Mouse (Mus musculus): ENCODE measurements around the gene Unc119b. TPM values are rescaled to one million over a fixed set of nuclear protein-coding genes. Genes with fewer than 3 reads are reported as not detected.
"Not testable (repeated sequence)": the region's sequence is repeated elsewhere in the genome, so short reads cannot be mapped to it uniquely, and the experiment has no call there.

Unc119b gene
- total RNA-seq, 2 experiments from 2014 or later: 25.2 to 31.0 TPM

DNA sequence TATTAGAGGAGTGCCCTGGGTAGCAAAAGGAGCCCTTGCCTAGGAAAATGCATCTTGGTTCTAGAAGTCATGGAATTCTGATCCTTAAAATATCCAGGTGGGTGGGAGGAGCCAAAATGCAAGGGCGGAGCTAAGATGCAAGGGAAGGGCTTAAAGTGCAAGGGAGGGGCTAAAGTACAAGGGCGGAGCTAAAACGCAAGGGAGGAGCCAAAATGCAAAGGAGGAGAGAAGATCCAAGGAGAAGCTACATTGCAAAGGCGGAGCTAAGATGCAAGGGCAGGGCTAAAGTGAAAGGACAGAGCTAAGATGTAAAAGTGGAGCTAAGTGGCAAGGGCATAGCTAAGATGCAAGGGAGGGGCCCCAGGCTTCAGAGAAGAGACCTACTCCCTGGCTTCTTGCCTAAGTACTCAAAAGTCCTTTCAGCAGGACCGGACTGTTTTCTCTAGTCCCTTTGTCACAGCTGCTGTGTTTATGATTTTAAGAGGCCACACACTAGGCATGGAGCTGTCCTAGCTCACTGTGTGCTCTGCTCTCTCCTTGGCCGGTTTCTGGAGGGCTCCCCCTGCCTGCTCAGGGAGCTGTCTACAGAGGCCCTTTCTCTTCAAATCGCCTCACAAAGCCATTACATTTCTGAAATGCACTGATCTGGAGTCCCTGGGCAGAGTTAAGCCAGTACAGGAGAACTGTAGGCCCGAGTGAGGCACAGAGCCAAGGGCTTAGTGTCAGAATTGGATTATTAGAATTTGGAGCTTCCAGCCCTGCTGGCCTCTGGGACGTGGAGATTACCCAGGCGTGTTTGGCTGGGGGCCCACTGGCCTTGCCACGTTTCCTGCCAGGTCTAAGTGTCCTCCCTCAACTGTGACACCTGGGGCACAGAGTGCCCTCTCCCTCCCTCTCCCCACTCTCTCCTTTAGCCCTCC, 31.4 kb upstream of the Unc119b start:
- no peak for DNase-seq (ENCODE audit: extremely low spot score in 1 of 2, low spot score in 2 of 2)
- Histone ChIP-seq H3K4me3 (no peak overlapping the region), H3K27ac (no peak overlapping the region)
- intact Hi-C loops (cut with DNase I): no loop called here
- TF ChIP-seq CTCF (IDR thresholded peaks at IDR 0.05): no peak; the same call in none of the 2 replicates

GRCm38 (mm10) chr5:115165351-115165750, 30.6 kb upstream of the Unc119b start:
- Histone ChIP-seq H3K4me3 (no peak overlapping the region), H3K27ac (no peak overlapping the region)
- DNase-seq (ENCODE audit: extremely low spot score in 1 of 2, low spot score in 2 of 2): no peak
- peak; percentile 59 for TF ChIP-seq CTCF (IDR thresholded peaks at IDR 0.05)
- intact Hi-C loops (cut with DNase I): no loop called here

DNA sequence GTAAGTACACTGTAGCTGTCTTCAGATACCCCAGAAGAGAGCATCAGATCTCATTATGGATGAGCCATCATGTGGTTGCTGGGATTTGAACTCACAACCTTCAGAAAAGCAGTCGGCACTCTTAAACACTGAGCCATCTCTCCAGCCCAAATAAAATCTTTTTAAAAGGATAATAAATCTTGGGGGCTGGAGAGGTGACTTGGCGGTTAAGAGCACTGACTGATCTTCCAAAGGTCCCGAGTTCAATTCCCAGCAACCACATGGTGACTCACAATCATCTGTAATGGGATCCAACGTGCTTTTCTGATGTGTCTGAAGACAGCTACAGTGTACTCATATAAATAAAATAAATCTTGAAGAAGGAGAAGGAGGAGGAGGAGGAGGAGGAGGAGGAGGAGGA, 29.7 kb upstream of the Unc119b start:
- H3K4me3 ChIP-seq; DNase-seq (ENCODE audit: extremely low spot score in 1 of 2, low spot score in 2 of 2); H3K27ac ChIP-seq: not testable (repeated sequence)
- intact Hi-C loops (cut with DNase I): loop anchor here (5.0 kb wide), 1 partner anchor 187 kb away; no protein-coding TSS in a partner anchor

DNA sequence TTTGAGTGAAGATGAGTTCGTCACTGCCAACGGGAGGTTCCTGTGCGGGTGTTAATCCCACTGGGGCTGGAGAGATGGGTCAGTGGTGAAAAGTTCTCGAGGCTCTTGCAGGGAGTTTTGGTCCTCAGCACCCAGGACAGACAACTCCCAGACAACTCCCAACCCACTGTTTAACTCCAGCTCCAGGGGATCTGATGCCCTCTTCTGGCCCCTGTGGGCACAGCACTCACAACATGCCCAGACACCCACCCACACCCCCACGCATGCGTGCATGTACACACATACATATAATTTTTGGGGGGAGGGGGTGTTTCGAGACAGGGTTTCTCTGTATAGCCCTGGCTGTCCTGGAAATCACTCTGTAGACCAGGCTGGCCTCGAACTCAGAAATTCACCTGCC, 28.8 kb upstream of the Unc119b start:
- peak; percentile 63 for TF ChIP-seq CTCF (IDR thresholded peaks at IDR 0.05)
- no peak overlapping the region for H3K4me3 ChIP-seq
- no peak overlapping the region for H3K27ac ChIP-seq
- intact Hi-C loops (cut with DNase I): loop anchor here (5.0 kb wide), 1 partner anchor 186 kb away; no protein-coding TSS in a partner anchor
- peak; percentile 53 to 58 for DNase-seq (ENCODE audit: extremely low spot score in 1 of 2, low spot score in 2 of 2)

- H3K4me3 ChIP-seq; DNase-seq (ENCODE audit: extremely low spot score in 1 of 2, low spot score in 2 of 2); H3K27ac ChIP-seq: not testable (repeated sequence)
- intact Hi-C loops (cut with DNase I): loop anchor here (5.0 kb wide), 1 partner anchor 185 kb away; no protein-coding TSS in a partner anchor
Observed at GRCm38 (mm10) chr5:115161940-115162279, 27.1 kb upstream of the Unc119b start.

DNA sequence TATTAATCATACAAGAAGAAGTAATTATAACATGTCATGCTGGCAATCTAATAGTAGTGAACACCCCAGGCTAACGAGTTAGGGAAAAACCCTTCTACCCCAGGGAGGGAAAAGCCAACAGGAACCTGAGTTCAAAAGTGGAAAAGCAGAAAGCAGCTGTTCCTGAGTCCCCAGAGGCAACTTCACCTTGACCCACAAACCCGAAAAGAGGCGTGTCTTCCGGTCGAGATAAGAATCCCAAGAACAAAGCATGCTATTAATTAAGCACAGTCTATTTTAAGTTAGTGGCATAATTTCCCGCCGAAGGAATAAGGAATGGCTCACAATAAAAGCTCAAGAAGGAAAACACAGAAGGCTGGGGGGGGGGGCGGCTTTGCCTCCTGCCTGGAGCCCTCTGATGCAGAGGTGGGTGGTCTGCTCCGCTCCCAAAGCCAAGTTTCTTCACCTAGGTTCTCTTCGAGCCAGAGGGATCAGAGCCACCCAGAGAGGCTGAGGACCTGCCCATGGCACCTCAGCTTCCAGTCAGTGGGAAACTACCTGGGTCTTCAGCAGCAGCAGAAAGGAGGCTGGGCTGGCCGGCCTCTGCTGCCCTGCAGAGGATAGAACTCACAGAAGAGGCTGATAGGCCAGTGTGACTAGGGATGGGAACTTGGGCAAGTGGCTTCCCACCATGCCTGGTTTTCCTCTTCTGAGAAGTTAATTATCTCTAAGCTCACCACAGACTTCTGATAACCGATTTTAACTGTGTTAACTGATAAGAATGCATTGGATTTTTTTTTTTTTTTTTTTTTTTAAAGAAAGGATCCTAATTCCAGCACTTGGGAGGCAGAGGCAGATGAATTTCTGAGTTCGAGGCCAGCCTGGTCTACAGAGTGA, 26.5 kb upstream of the Unc119b start:
- intact Hi-C loops (cut with DNase I): loop anchor here (5.0 kb wide), 1 partner anchor 184 kb away; no protein-coding TSS in a partner anchor
- Histone ChIP-seq H3K27ac (peak overlapping the region; percentile 57), H3K4me3 (no peak overlapping the region)
- no peak for DNase-seq (ENCODE audit: extremely low spot score in 1 of 2, low spot score in 2 of 2)
- TF ChIP-seq CTCF (IDR thresholded peaks at IDR 0.05): no peak

GRCm38 (mm10) chr5:115160655-115161054, 25.9 kb upstream of the Unc119b start:
- intact Hi-C loops (cut with DNase I): loop anchor here (5.0 kb wide), 1 partner anchor 183 kb away; no protein-coding TSS in a partner anchor
- Histone ChIP-seq H3K4me3 (no peak overlapping the region), H3K27ac (peak overlapping the region; percentile 57)
- no peak for DNase-seq (ENCODE audit: extremely low spot score in 1 of 2, low spot score in 2 of 2)
- no peak for TF ChIP-seq CTCF (IDR thresholded peaks at IDR 0.05)

- Histone ChIP-seq H3K27ac (peak overlapping the region; percentile 96), H3K4me3 (peak overlapping the region; percentile 96)
- intact Hi-C loops (cut with DNase I): no loop called here
- TF ChIP-seq CTCF (IDR thresholded peaks at IDR 0.05): no peak
- DNase-seq (ENCODE audit: extremely low spot score in 1 of 2, low spot score in 2 of 2): no peak
Observed at GRCm38 (mm10) chr5:115159165-115159564, 24.4 kb upstream of the Unc119b start.

DNA sequence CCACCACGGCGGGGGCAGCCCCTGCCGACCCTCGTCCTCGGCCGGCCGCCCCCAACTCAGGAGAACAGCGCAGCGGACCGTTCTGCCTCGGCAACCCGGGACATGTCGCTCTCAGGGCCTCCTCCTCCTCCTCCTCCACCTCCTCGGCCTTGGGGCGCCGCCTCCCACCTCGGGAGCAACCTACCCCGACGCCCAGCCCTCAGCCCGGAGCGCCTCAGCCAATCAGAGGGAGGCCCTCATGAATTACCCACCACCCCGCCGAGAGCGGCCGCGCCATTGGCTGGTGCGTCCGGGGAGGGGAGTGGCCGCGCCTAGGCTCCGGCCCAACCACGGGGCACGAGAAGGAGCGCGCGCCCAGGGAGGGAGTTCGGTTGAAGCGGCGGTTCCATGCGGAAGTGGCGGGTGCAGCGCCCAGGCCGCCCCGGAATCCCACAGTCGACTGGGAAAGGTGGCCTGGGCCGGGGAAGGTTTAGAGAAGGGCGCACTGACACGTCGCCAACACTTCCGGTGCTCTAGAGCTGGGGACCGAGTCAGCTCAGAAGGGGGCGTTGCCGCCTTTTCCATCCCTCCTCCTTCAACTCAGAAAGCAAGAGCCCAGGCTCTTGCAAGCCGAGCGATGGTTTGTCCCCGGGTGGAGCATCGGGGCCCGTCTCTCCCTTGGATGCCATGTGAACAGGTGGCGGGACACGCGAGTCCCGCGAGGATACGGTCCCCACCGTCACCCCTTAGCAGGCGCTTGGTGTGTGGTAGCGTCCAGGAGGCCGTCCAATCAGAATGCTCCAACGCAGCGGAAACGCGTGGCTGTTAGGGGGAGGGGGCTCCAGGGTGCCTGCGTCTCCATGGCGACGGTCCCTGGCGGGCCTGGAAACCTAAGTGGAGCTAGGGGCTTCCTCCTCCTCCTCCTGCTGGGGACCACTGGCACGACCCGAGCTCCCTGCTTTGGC, 23.5 kb upstream of the Unc119b start, which contains the start of gene Mlec:
Gene Mlec, minus strand, starts transcription at position 140 of the 944 bp plus-strand sequence.
- Histone ChIP-seq H3K4me3 (peak within 1 kb of the TSS; percentile 96), H3K27ac (peak within 1 kb of the TSS; percentile 96)
- intact Hi-C loops (cut with DNase I): loop anchor here (1.0 kb wide), 1 partner anchor 76 kb away; no protein-coding TSS in a partner anchor
- no peak; the same call in 1 of the 2 replicates for TF ChIP-seq CTCF (IDR thresholded peaks at IDR 0.05)
- peak; percentile 99 to 100 for DNase-seq (ENCODE audit: extremely low spot score in 1 of 2, low spot score in 2 of 2)

- no peak for TF ChIP-seq CTCF (IDR thresholded peaks at IDR 0.05)
- intact Hi-C loops (cut with DNase I): loop anchor here (2.0 kb wide), 2 partner anchors 22 to 32 kb away; partner anchors contain the start of gene Unc119b
- Histone ChIP-seq H3K27ac (peak overlapping the region; percentile 96), H3K4me3 (peak overlapping the region; percentile 96)
- no peak for DNase-seq (ENCODE audit: extremely low spot score in 1 of 2, low spot score in 2 of 2)
Observed at GRCm38 (mm10) chr5:115156933-115157589, 22.3 kb upstream of the Unc119b start.

Data from left cerebral cortex, adult 2 months (tissue).